Mouse (Mus musculus): ENCODE measurements around the gene Cers1. TPM values are rescaled to one million over a fixed set of nuclear protein-coding genes. Genes with fewer than 3 reads are reported as not detected.

The Cers1 gene
- polyA plus RNA-seq, 1 experiment = 4.4 TPM

GRCm38 (mm10) chr8:70281001-70281400, 34.6 kb upstream of the Cers1 start:
- H3K4me2 ChIP-seq (ENCODE audit: low read depth) = no peak overlapping the region
- TF ChIP-seq TCF3 (IDR thresholded peaks at IDR 0.05; ENCODE audit: insufficient read length, low read depth) = no peak
- no peak for TF ChIP-seq SRF (IDR thresholded peaks at IDR 0.05; ENCODE audit: control insufficient read depth, insufficient read length, low read depth)
- TF ChIP-seq CEBPB (IDR thresholded peaks at IDR 0.05; ENCODE audit: insufficient read depth, poor library complexity, severe bottlenecking) = no peak
- TF ChIP-seq POLR2A (IDR thresholded peaks at IDR 0.05; ENCODE audit: insufficient read length, low read depth) = no peak
- TF ChIP-seq MYOD1 (IDR thresholded peaks at IDR 0.05; ENCODE audit: control insufficient read depth in 1 of 3, insufficient read length in 2 of 3, low read depth in 2 of 3) = no peak
- no peak for TF ChIP-seq USF1 (IDR thresholded peaks at IDR 0.05; ENCODE audit: low read depth)
- no peak for TF ChIP-seq POLR2AphosphoS2 (IDR thresholded peaks at IDR 0.05; ENCODE audit: insufficient read length, low read depth)
- no peak for TF ChIP-seq E2F4 (IDR thresholded peaks at IDR 0.05; ENCODE audit: insufficient read depth)
- no peak for TF ChIP-seq REST (IDR thresholded peaks at IDR 0.05; ENCODE audit: insufficient read depth, insufficient read length)
- no peak for TF ChIP-seq MYOG (IDR thresholded peaks at IDR 0.05; ENCODE audit: control insufficient read depth in 1 of 3, insufficient read depth in 1 of 3, insufficient read length in 2 of 3, low read depth in 2 of 3)
- no peak for TF ChIP-seq MAX (IDR thresholded peaks at IDR 0.05; ENCODE audit: low read depth)
- no peak overlapping the region for H3K4me3 ChIP-seq
- no peaks in the 10 kb centered on the region for H3K36me3 ChIP-seq (ENCODE audit: control insufficient read depth, insufficient read depth)
- H3K79me2 ChIP-seq (ENCODE audit: control insufficient read depth, insufficient read depth) = peaks cover 9% of the 10 kb centered on the region
- H3ac ChIP-seq (ENCODE audit: control insufficient read depth, insufficient read length) = no peak overlapping the region
- H3K27me3 ChIP-seq (ENCODE audit: control insufficient read depth, insufficient read depth, insufficient read length) = no peaks in the 10 kb centered on the region

- H3K4me3 ChIP-seq = peak within 1 kb of the TSS; percentile 69
- H3K4me2 ChIP-seq (ENCODE audit: low read depth) = peak within 1 kb of the TSS; percentile 90
- TF ChIP-seq POLR2A (IDR thresholded peaks at IDR 0.05; ENCODE audit: insufficient read length, low read depth) (peak; percentile 89), POLR2AphosphoS2 (IDR thresholded peaks at IDR 0.05; ENCODE audit: insufficient read length, low read depth) (peak; percentile 77), CEBPB (IDR thresholded peaks at IDR 0.05; ENCODE audit: insufficient read depth, poor library complexity, severe bottlenecking) (no peak), TCF12 (IDR thresholded peaks at IDR 0.05; ENCODE audit: insufficient read depth, poor library complexity, severe bottlenecking) (no peak)
- peak within 1 kb of the TSS; percentile 74 for H3ac ChIP-seq (ENCODE audit: control insufficient read depth, insufficient read length)
- H3K79me2 ChIP-seq (ENCODE audit: control insufficient read depth, insufficient read depth) = peaks cover 9% of the 10 kb centered on the region
- no peaks in the 10 kb centered on the region for H3K27me3 ChIP-seq (ENCODE audit: control insufficient read depth, insufficient read depth, insufficient read length)
- H3K36me3 ChIP-seq (ENCODE audit: control insufficient read depth, insufficient read depth) = peaks cover 7% of the 10 kb centered on the region
These were observed 32.9 kb upstream of the Cers1 start, which contains the start of gene Homer3 for GRCm38 (mm10) chr8:70282603-70283135. Gene Homer3 (plus strand): TSS chr8:70282827.

- Histone ChIP-seq H3K27me3 (ENCODE audit: control insufficient read depth, insufficient read depth, insufficient read length) (no peaks in the 10 kb centered on the region), H3K4me2 (ENCODE audit: low read depth) (peak overlapping the region; percentile 90), H3K79me2 (ENCODE audit: control insufficient read depth, insufficient read depth) (peaks cover 9% of the 10 kb centered on the region), H3K4me3 (peak overlapping the region; percentile 69), H3K36me3 (ENCODE audit: control insufficient read depth, insufficient read depth) (peaks cover 7% of the 10 kb centered on the region), H3ac (ENCODE audit: control insufficient read depth, insufficient read length) (peak overlapping the region; percentile 74)
- TF ChIP-seq MYOG (IDR thresholded peaks at IDR 0.05; ENCODE audit: control insufficient read depth in 1 of 3, insufficient read depth in 1 of 3, insufficient read length in 2 of 3, low read depth in 2 of 3) = no peak
- no peak for TF ChIP-seq REST (IDR thresholded peaks at IDR 0.05; ENCODE audit: insufficient read depth, insufficient read length)
- no peak for TF ChIP-seq CEBPB (IDR thresholded peaks at IDR 0.05; ENCODE audit: insufficient read depth, poor library complexity, severe bottlenecking)
- TF ChIP-seq TCF12 (IDR thresholded peaks at IDR 0.05; ENCODE audit: insufficient read depth, poor library complexity, severe bottlenecking) = no peak
- TF ChIP-seq MYOD1 (IDR thresholded peaks at IDR 0.05; ENCODE audit: control insufficient read depth in 1 of 3, insufficient read length in 2 of 3, low read depth in 2 of 3) = no peak
- no peak for TF ChIP-seq E2F4 (IDR thresholded peaks at IDR 0.05; ENCODE audit: insufficient read depth)
- TF ChIP-seq MAX (IDR thresholded peaks at IDR 0.05; ENCODE audit: low read depth) = no peak
- no peak for TF ChIP-seq SRF (IDR thresholded peaks at IDR 0.05; ENCODE audit: control insufficient read depth, insufficient read length, low read depth)
These were observed 32.2 kb upstream of the Cers1 start for GRCm38 (mm10) chr8:70283136-70284077.

GRCm38 (mm10) chr8:70284421-70284820, 31.2 kb upstream of the Cers1 start:
- Histone ChIP-seq H3K27me3 (ENCODE audit: control insufficient read depth, insufficient read depth, insufficient read length) (no peaks in the 10 kb centered on the region), H3K79me2 (ENCODE audit: control insufficient read depth, insufficient read depth) (peaks cover 9% of the 10 kb centered on the region), H3K4me2 (ENCODE audit: low read depth) (peak overlapping the region; percentile 15), H3K4me3 (peak overlapping the region; percentile 69), H3ac (ENCODE audit: control insufficient read depth, insufficient read length) (no peak overlapping the region), H3K36me3 (ENCODE audit: control insufficient read depth, insufficient read depth) (peaks cover 7% of the 10 kb centered on the region)
- TF ChIP-seq MYOG (IDR thresholded peaks at IDR 0.05; ENCODE audit: control insufficient read depth in 1 of 3, insufficient read depth in 1 of 3, insufficient read length in 2 of 3, low read depth in 2 of 3) = no peak
- TF ChIP-seq CEBPB (IDR thresholded peaks at IDR 0.05; ENCODE audit: insufficient read depth, poor library complexity, severe bottlenecking) = no peak
- TF ChIP-seq TCF12 (IDR thresholded peaks at IDR 0.05; ENCODE audit: insufficient read depth, poor library complexity, severe bottlenecking) = no peak
- TF ChIP-seq REST (IDR thresholded peaks at IDR 0.05; ENCODE audit: insufficient read depth, insufficient read length) = no peak
- no peak for TF ChIP-seq E2F4 (IDR thresholded peaks at IDR 0.05; ENCODE audit: insufficient read depth)
- no peak for TF ChIP-seq POLR2A (IDR thresholded peaks at IDR 0.05; ENCODE audit: insufficient read length, low read depth)
- TF ChIP-seq POLR2AphosphoS2 (IDR thresholded peaks at IDR 0.05; ENCODE audit: insufficient read length, low read depth) = no peak
- no peak for TF ChIP-seq MAX (IDR thresholded peaks at IDR 0.05; ENCODE audit: low read depth)
- no peak for TF ChIP-seq USF1 (IDR thresholded peaks at IDR 0.05; ENCODE audit: low read depth)
